Comparison of ENCODE assay signal across 13 mouse cellular contexts in genomic region chr8:122398186-122398585, GRCm38 (mm10). TPM values are rescaled to one million over a fixed set of nuclear protein-coding genes. Genes with fewer than 3 reads are reported as not detected.
"Had no signal": no experiment of that assay in that cellular context is flagged by ENCODE, and none has a peak within 500 bp of the region (broad histone marks: within the 10 kb centered on the region; RNA-seq: fewer than 3 reads in every experiment).

No protein-coding gene starts in this region.

- DNase-seq: liver, postnatal 0 days; lung, adult 2 months; lung, postnatal 14 days; lung, postnatal 36 days; right cerebral cortex, postnatal 14 days; spleen, adult 18-20 months; thymus, adult 2 months; thymus, postnatal 25 days; thymus, postnatal 4 days had no signal

RNA-seq across cellular contexts. Expression of gene Il17c, which starts 23.6 kb away (rescaled TPM):
- total RNA-seq: megakaryocyte progenitor cell, adult 5-6 weeks; midbrain, postnatal 0 days; monocyte, adult 5-6 weeks; neutrophil, adult 5-6 weeks had no signal

RNA-seq across cellular contexts. Expression of gene Trhr2, which starts 37.6 kb away (rescaled TPM):
- total RNA-seq: megakaryocyte progenitor cell, adult 5-6 weeks; monocyte, adult 5-6 weeks; neutrophil, adult 5-6 weeks had no signal
